Mouse (Mus musculus): Measurements from ENCODE around the gene Mtmr1. TPM values are rescaled to one million over a fixed set of nuclear protein-coding genes. Genes with fewer than 3 reads are reported as not detected.

Mtmr1 gene
- polyA plus RNA-seq, 1 experiment from 2014 or later, result 26.0 TPM

DNA sequence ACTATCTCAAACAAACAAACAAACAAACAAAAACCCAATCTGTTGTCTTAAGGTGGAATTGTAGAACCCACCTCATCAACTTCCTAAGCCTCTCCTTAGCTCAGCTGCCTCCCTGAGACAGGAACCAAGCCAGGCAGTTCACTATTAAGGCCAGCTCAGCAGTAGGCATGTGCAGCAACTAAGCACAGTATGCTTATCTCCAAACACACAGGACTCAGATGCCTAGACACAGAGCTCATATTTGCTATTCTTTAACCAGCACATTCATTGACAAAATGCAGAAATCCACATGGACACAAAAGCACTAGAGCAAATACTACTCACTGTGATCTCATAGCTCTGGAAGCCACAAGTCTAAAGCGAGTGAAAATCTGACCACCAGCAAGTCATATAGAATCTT, 100.9 kb downstream of the Mtmr1 start:
- no peak for ATAC-seq (ENCODE audit: low read depth)
- WGBS, result 82% methylated on average over 1 of the region's 1 CpGs
- no peak overlapping the region for H3K4me2 ChIP-seq (ENCODE audit: low read depth, low read length)

DNA sequence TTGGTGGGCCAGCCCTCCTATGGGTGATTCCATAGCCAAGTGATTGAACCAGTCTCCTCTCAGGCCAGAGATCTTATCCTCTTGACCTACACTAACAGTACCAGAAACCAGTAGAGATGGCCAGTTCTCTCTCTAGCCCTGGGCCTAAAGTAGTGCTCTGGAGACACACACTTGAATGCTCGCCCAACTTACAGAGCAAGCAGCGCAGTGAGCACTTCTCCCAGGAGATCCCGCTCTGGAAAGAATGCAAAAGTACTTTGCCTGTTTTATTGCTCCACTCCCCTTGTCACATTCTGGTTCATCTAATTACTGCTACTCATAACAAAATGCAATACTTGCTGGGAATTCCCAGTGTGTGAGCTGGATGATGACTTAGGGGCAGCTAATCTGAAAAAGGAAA, 102.9 kb downstream of the Mtmr1 start:
- Histone ChIP-seq H3K36me3 (ENCODE audit: control insufficient read depth, insufficient read depth, low read length) (no peaks in the 10 kb centered on the region), H3K9me3 (ENCODE audit: control insufficient read depth, low read length) (no peaks in the 10 kb centered on the region), H3K27ac (ENCODE audit: low read depth, low read length) (no peak overlapping the region), H3K4me1 (ENCODE audit: control insufficient read depth, insufficient read depth, low read length) (no peaks in the 10 kb centered on the region), H3K27me3 (ENCODE audit: control insufficient read depth, insufficient read depth, low read length) (no peaks in the 10 kb centered on the region), H3K4me3 (ENCODE audit: low read depth, low read length) (no peak overlapping the region), H3K9ac (replicated peaks; ENCODE audit: low read depth, low read length) (no peak overlapping the region), H3K4me2 (ENCODE audit: low read depth, low read length) (no peak overlapping the region)
- 76% methylated on average over 3 of the region's 3 CpGs for WGBS
- ATAC-seq (ENCODE audit: low read depth), result no peak

More for the DNA sequence above, 100.9 kb downstream of the Mtmr1 start:
- Histone ChIP-seq H3K4me3 (ENCODE audit: low read depth, low read length) (no peak overlapping the region), H3K27ac (ENCODE audit: low read depth, low read length) (no peak overlapping the region), H3K9me3 (ENCODE audit: control insufficient read depth, low read length) (no peaks in the 10 kb centered on the region), H3K27me3 (ENCODE audit: control insufficient read depth, insufficient read depth, low read length) (no peaks in the 10 kb centered on the region), H3K36me3 (ENCODE audit: control insufficient read depth, insufficient read depth, low read length) (no peaks in the 10 kb centered on the region), H3K4me1 (ENCODE audit: control insufficient read depth, insufficient read depth, low read length) (no peaks in the 10 kb centered on the region), H3K9ac (replicated peaks; ENCODE audit: low read depth, low read length) (no peak overlapping the region)

Other genes with a start within 250 kb of the Mtmr1 start
- gene Mtm1, start 154.0 kb upstream of the Mtmr1 start, polyA plus RNA-seq (2014; fragmentation: Nextera tagmentation; extraction: Ambion mirVana), result 7.8 and 8.2 TPM in 2 replicates
- gene Cd99l2, start 128.1 kb downstream of the Mtmr1 start, polyA plus RNA-seq (2014; fragmentation: Nextera tagmentation; extraction: Ambion mirVana), result 69.9 and 85.0 TPM in 2 replicates
- gene Hmgb3, start 191.2 kb downstream of the Mtmr1 start, polyA plus RNA-seq (2014; fragmentation: Nextera tagmentation; extraction: Ambion mirVana), result 378 and 434 TPM in 2 replicates

Measured in neural tube, embryonic 14.5 days (tissue).